Mouse (Mus musculus): ENCODE data around the gene St14. TPM values are rescaled to one million over a fixed set of nuclear protein-coding genes. Genes with fewer than 3 reads are reported as not detected.

Gene St14
- polyA plus RNA-seq, 1 experiment from 2014 or later, result 46.7 TPM

DNA sequence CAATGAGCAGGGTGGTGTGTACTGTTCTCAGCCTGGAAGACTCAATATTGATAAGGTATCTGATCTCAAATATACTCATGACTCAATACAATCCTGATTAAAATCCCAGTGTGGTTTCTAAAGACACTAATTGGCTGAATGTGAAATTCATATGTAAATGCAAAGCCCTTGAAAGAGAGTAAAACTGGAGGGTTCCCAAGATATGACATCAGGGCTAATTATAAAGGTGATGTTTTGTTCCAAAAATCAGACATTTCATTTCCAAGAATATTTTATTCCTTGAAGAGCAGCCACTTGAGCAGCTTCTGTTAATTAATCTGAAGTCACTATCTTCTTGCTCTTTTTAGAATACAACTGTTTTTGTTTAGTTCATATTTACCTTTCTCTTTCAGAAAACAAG, 16.1 kb downstream of the St14 start:
- no peak overlapping the region for H3K4me2 ChIP-seq (replicated peaks; ENCODE audit: low read depth, low read length)
- no peak overlapping the region for H3K27ac ChIP-seq (ENCODE audit: low read length)
- H3K27me3 ChIP-seq (ENCODE audit: insufficient read depth, low read length), result no peaks in the 10 kb centered on the region
- no peak overlapping the region for H3K9ac ChIP-seq (replicated peaks; ENCODE audit: low read length)
- ATAC-seq (ENCODE audit: low FRiP score, low TSS enrichment), result no peak
- H3K4me1 ChIP-seq (ENCODE audit: insufficient read depth, low read length), result peaks cover 18% of the 10 kb centered on the region
- no peaks in the 10 kb centered on the region for H3K9me3 ChIP-seq (ENCODE audit: low read length)
- no peak overlapping the region for H3K4me3 ChIP-seq (ENCODE audit: low read length)
- H3K36me3 ChIP-seq (ENCODE audit: insufficient read depth, low read length), result no peaks in the 10 kb centered on the region

DNA sequence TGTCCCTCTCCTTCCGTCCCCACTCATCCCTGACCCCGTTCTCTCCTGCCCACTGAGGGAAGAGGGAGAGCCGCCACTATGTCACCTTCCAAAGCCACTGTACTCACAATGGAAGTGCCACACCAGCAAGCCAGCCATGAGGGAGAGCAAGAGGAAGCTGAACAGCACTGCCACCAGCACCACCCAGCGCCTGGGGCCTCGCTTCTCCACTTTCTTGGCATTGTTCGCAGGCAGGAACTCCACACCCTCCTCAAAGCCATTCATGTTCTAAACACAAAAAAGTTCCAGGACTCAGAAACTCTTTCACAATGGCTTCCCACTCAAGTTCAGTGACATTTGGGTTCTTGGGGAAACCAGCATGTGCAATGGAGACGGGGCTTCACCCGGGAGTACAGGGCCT, 23.2 kb downstream of the St14 start:
- Histone ChIP-seq H3K27me3 (ENCODE audit: insufficient read depth, low read length) (no peaks in the 10 kb centered on the region), H3K4me1 (ENCODE audit: insufficient read depth, low read length) (no peaks in the 10 kb centered on the region), H3K4me2 (replicated peaks; ENCODE audit: low read depth, low read length) (no peak overlapping the region), H3K4me3 (ENCODE audit: low read length) (no peak overlapping the region), H3K27ac (ENCODE audit: low read length) (no peak overlapping the region), H3K9me3 (ENCODE audit: low read length) (no peaks in the 10 kb centered on the region), H3K36me3 (ENCODE audit: insufficient read depth, low read length) (no peaks in the 10 kb centered on the region), H3K9ac (replicated peaks; ENCODE audit: low read length) (no peak overlapping the region)
- WGBS, result 88% methylated on average over 8 of the region's 8 CpGs
- no peak for ATAC-seq (ENCODE audit: low FRiP score, low TSS enrichment)

DNA sequence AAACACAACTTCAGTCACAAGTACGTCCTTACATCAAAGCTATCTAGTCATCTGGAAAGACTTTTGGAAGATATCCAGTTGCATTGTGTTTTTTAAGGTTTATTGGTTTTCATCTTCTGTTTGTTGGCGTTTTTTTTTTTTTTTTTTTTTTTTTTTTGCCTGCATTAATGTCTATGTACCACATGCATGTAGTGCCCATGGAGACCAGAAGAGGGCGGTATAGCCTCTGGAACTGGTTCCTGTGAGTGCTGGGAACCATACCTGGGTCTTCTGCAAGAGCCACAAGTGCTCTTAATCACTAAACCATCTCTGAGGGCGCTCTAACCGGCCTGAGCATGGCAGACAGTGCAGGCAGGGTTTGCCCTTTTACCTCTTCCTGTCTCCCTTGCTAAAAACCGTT, 33.5 kb downstream of the St14 start:
- Histone ChIP-seq H3K9me3 (ENCODE audit: low read length) (no peaks in the 10 kb centered on the region), H3K9ac (replicated peaks; ENCODE audit: low read length) (no peak overlapping the region), H3K36me3 (ENCODE audit: insufficient read depth, low read length) (0 out of 2 replicates have a peak, but pooled peaks cover 2% of the 10 kb centered on the region), H3K4me1 (ENCODE audit: insufficient read depth, low read length) (no peaks in the 10 kb centered on the region), H3K4me3 (ENCODE audit: low read length) (no peak overlapping the region), H3K27ac (ENCODE audit: low read length) (no peak overlapping the region), H3K27me3 (ENCODE audit: insufficient read depth, low read length) (no peaks in the 10 kb centered on the region), H3K4me2 (replicated peaks; ENCODE audit: low read depth, low read length) (no peak overlapping the region)
- WGBS, result 74% methylated on average over 6 of the region's 6 CpGs
- ATAC-seq (ENCODE audit: low FRiP score, low TSS enrichment), result no peak

DNA sequence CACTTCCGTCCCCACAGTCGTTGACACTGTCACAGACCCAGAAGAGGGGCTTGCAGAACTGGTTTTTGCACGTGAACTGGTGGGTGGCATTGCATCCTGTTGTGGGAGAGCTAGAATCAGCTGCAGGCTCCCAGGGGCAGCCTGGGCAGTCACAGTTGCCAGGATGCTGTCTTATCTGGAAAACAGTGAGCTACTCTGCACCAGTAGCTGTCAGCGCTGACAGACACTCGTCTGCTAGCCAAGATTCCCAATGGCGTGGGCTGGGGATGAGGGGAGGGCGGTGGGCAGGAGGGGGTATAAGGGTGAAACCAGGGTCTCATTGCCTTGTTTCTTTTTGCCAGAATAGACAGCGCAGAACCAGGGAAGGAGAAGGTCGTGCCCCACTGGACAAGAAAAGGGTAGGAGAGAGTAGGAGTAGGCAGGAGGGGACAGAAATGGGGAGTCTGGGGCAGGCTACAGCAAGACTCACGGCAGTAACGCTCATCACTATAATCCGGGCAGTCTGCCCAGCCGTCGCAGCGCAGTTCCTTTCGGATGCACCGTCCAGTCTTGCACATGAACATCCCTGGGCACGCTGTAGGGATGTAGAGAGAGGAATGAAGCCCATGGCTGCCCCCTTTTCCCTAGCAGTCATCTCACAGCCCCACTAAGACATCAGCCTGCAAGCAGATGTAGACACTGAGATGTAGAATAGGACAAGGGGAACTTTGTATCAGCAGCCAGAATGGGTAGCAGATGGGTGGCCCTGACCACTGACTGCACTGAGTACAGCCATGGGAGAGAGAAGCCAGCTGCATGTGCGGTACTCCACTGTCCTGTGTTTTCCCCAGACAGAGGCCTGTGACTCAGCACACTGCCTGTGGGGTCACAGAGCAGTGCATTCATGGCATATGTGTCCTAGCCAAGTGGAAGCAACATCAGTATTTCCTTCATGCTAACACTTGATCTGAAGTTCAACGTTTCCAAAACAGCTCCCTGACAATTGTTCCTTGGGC, 34.3 kb downstream of the St14 start:
- 79% methylated on average over 20 of the region's 20 CpGs for WGBS
- H3K4me3 ChIP-seq (ENCODE audit: low read length), result no peak overlapping the region

DNA sequence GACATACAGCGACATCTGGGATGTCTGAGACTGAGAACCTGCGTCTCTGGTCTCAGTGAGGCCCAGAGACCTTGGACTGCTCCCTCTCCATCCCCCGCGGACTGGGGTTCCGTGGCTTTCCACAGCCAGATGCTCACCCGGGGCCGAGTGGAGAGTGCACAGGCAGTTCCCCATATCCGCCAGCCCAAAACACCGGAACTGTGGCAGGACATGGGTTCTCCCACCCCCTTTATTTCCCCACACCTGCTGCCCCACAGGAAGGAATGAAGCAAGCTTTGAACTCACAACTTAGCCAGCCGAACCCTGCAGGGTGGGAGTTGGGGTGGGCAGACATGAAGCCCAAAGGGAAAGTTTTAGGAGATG, 38.8 kb downstream of the St14 start:
- no peak for ATAC-seq (ENCODE audit: low FRiP score, low TSS enrichment)

More for the DNA sequence above, 34.3 kb downstream of the St14 start:
- no peak for ATAC-seq (ENCODE audit: low FRiP score, low TSS enrichment)
- Histone ChIP-seq H3K9ac (replicated peaks; ENCODE audit: low read length) (no peak overlapping the region), H3K9me3 (ENCODE audit: low read length) (no peaks in the 10 kb centered on the region), H3K27me3 (ENCODE audit: insufficient read depth, low read length) (no peaks in the 10 kb centered on the region), H3K4me2 (replicated peaks; ENCODE audit: low read depth, low read length) (no peak overlapping the region), H3K27ac (ENCODE audit: low read length) (no peak overlapping the region), H3K4me1 (ENCODE audit: insufficient read depth, low read length) (no peaks in the 10 kb centered on the region), H3K36me3 (ENCODE audit: insufficient read depth, low read length) (0 out of 2 replicates have a peak, but pooled peaks cover 2% of the 10 kb centered on the region)

DNA sequence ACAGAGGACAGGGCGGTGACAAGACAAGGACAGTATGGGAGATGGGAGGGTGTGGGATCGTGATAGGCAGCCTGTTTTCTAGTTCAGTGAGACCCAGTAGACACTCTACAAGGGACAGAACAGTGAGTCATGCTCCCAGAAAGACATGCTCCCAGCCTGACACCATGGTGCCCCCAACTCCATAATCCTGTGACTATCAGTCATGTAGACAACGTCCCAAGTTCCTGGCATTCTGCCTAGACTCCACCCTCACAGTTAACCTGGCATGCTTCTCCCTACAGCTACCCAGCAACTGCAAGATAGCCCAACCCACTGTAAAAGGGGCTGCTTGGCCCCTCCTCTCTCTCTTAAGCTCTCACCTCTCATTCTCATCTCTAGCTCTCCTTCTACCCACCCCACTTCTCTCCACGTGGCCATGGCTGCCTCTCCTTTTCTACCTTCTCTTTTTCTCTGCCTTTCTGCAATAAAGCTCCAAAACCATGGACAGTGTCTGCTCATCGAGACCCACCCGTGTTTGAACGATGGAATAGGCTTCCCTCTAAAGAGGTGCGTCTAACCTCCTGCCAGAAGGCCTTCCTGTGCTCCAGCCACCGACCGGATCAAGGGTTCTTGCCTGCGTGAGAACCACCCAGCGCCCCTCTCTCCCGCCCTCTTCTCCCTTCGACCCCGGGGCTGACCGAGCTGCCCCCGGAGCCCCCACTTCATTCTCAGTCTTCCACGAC, 39.4 kb downstream of the St14 start:
- ATAC-seq (ENCODE audit: low FRiP score, low TSS enrichment), result no peak

More for the DNA sequence above, 38.8 kb downstream of the St14 start:
- no peaks in the 10 kb centered on the region for H3K4me1 ChIP-seq (ENCODE audit: insufficient read depth, low read length)
- H3K4me2 ChIP-seq (replicated peaks; ENCODE audit: low read depth, low read length), result no peak overlapping the region
- H3K36me3 ChIP-seq (ENCODE audit: insufficient read depth, low read length), result no peaks in the 10 kb centered on the region
- no peak overlapping the region for H3K4me3 ChIP-seq (ENCODE audit: low read length)
- H3K27ac ChIP-seq (ENCODE audit: low read length), result no peak overlapping the region
- H3K9me3 ChIP-seq (ENCODE audit: low read length), result no peaks in the 10 kb centered on the region
- no peaks in the 10 kb centered on the region for H3K27me3 ChIP-seq (ENCODE audit: insufficient read depth, low read length)
- 90% methylated on average over 10 of the region's 10 CpGs for WGBS
- no peak overlapping the region for H3K9ac ChIP-seq (replicated peaks; ENCODE audit: low read length)

DNA sequence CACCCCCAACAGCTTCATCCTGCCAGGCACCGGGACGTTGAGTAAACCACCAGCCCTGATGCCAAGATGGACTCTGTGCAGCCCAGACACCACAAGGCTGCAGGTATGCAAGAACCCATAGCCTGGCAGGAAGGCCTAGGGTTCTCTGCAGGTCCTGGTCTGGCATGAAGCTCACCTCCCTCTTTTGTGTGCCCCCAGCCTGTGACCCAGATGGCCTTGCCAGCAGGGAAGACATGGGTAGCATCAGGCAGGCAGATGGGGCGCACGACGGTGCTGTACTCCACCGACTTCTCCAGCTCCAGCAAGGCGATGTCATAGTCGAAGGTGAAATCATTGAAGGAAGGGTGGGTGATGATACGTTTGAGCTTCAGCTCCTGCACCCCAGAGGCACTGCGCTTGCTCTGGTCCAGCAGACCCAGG, 40.5 kb downstream of the St14 start:
- WGBS, result 93% methylated on average over 10 of the region's 10 CpGs
- H3K9ac ChIP-seq (replicated peaks; ENCODE audit: low read length), result no peak overlapping the region
- no peaks in the 10 kb centered on the region for H3K27me3 ChIP-seq (ENCODE audit: insufficient read depth, low read length)
- H3K27ac ChIP-seq (ENCODE audit: low read length), result no peak overlapping the region
- H3K4me1 ChIP-seq (ENCODE audit: insufficient read depth, low read length), result no peaks in the 10 kb centered on the region
- no peak overlapping the region for H3K4me3 ChIP-seq (ENCODE audit: low read length)
- H3K4me2 ChIP-seq (replicated peaks; ENCODE audit: low read depth, low read length), result no peak overlapping the region
- no peak for ATAC-seq (ENCODE audit: low FRiP score, low TSS enrichment)
- H3K9me3 ChIP-seq (ENCODE audit: low read length), result no peaks in the 10 kb centered on the region
- no peaks in the 10 kb centered on the region for H3K36me3 ChIP-seq (ENCODE audit: insufficient read depth, low read length)

More for the DNA sequence above, 39.4 kb downstream of the St14 start:
- no peaks in the 10 kb centered on the region for H3K4me1 ChIP-seq (ENCODE audit: insufficient read depth, low read length)
- H3K4me3 ChIP-seq (ENCODE audit: low read length), result no peak overlapping the region
- 85% methylated on average over 18 of the region's 18 CpGs for WGBS
- no peak overlapping the region for H3K27ac ChIP-seq (ENCODE audit: low read length)
- no peak overlapping the region for H3K9ac ChIP-seq (replicated peaks; ENCODE audit: low read length)
- H3K27me3 ChIP-seq (ENCODE audit: insufficient read depth, low read length), result no peaks in the 10 kb centered on the region
- H3K4me2 ChIP-seq (replicated peaks; ENCODE audit: low read depth, low read length), result no peak overlapping the region
- no peaks in the 10 kb centered on the region for H3K9me3 ChIP-seq (ENCODE audit: low read length)
- H3K36me3 ChIP-seq (ENCODE audit: insufficient read depth, low read length), result no peaks in the 10 kb centered on the region

DNA sequence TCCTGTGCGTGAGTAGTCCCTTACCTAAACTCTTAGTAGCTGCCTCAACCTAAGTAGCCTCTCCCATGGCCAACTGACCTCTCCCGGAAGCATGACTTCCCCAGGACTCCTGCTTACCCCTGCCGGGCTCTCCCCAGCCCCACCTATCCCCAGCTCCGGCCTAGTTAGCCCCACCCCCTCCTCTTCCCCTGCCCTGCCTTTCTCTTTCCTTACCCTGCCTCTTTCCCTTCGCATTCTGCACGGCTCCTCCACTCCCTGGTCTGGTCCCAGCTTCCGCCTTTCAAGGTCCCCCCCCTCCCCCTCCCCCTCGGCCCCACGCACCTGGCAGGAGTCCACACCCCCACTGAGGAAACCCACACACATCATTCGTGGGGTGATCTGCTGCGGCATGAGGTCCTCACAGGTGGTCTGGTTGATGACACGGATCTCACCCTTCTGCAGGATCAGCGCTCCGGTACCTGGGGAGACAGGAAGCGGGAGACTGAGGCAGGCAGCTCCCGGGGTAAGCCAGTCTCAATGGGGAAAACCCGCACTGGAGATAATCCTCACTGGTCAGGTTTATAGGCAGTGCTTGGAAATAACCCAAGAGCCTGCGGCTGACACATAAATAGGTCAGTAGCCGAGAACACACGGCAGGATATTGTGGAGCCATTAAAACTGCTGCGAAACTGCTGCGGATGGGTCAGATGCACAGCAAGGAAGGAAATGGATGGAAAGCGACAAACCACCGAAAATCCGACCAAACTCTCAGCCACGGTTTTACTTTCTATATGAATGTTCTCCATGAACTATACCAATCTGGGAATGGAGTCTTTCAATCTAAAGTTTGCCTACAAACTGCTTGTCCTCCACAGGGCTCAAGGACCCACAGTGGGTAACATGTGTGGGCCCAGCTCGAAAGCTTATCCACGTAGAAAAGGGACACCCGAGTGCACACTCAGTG, 41.3 kb downstream of the St14 start:
- Histone ChIP-seq H3K9me3 (ENCODE audit: low read length) (no peaks in the 10 kb centered on the region), H3K36me3 (ENCODE audit: insufficient read depth, low read length) (no peaks in the 10 kb centered on the region), H3K27me3 (ENCODE audit: insufficient read depth, low read length) (no peaks in the 10 kb centered on the region), H3K4me3 (ENCODE audit: low read length) (no peak overlapping the region), H3K4me1 (ENCODE audit: insufficient read depth, low read length) (no peaks in the 10 kb centered on the region), H3K9ac (replicated peaks; ENCODE audit: low read length) (no peak overlapping the region), H3K4me2 (replicated peaks; ENCODE audit: low read depth, low read length) (no peak overlapping the region), H3K27ac (ENCODE audit: low read length) (no peak overlapping the region)
- WGBS, result 75% methylated on average over 29 of the region's 29 CpGs
- no peak for ATAC-seq (ENCODE audit: low FRiP score, low TSS enrichment)

DNA sequence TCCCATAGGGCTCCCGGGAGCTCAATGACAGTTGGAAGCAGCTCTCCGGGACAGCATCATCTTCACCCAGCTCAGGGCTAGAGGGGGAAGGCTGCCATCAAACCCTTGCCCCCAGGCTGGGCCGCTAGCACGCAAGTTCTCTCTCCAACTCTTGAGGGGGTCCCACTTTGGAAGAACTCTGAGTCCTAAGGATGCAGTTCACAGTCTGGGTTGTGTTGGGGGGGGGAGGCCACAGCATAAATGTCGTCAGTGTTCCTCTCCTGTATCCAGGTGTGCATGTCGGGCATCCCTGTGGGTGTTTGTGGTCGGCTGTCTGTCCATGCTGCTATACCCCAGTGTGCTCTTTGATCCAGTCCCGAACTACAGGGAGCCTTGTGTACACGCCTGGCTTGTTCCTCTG, 42.1 kb downstream of the St14 start:
- H3K27ac ChIP-seq (ENCODE audit: low read length), result no peak overlapping the region
- H3K4me1 ChIP-seq (ENCODE audit: insufficient read depth, low read length), result no peaks in the 10 kb centered on the region
- WGBS, result 84% methylated on average over 9 of the region's 9 CpGs
- no peaks in the 10 kb centered on the region for H3K36me3 ChIP-seq (ENCODE audit: insufficient read depth, low read length)
- no peak overlapping the region for H3K4me3 ChIP-seq (ENCODE audit: low read length)
- no peak for ATAC-seq (ENCODE audit: low FRiP score, low TSS enrichment)
- no peak overlapping the region for H3K4me2 ChIP-seq (replicated peaks; ENCODE audit: low read depth, low read length)
- no peaks in the 10 kb centered on the region for H3K27me3 ChIP-seq (ENCODE audit: insufficient read depth, low read length)
- no peaks in the 10 kb centered on the region for H3K9me3 ChIP-seq (ENCODE audit: low read length)
- no peak overlapping the region for H3K9ac ChIP-seq (replicated peaks; ENCODE audit: low read length)

All from kidney, embryonic 16.5 days (tissue).